In genomic region chr1:93029387-93029786, GRCm38 (mm10) we compare ENCODE assay signal across 37 mouse cellular contexts. TPM values are rescaled to one million over a fixed set of nuclear protein-coding genes. Genes with fewer than 3 reads are reported as not detected.
A peak's percentile ranks its signal among the peaks of the same experiment; 100 is the strongest.
DNase-seq lines count a peak whose midpoint lies in the region; ATAC-seq and TF ChIP-seq lines count a peak whose summit lies in the region.
"Had no signal": no experiment of that assay in that cellular context is flagged by ENCODE, and none has a peak within 500 bp of the region (broad histone marks: within the 10 kb centered on the region; RNA-seq: fewer than 3 reads in every experiment).

No protein-coding gene starts in this region.

- H3K79me2 ChIP-seq in liver, adult 2 months (ENCODE audit: control insufficient read depth, insufficient read depth, low read length): no peaks in the 10 kb centered on the region

- TF ChIP-seq CTCF in liver, adult 2 months (IDR thresholded peaks at IDR 0.05; ENCODE audit: low read depth, low read length): peak; percentile 80
- TF ChIP-seq CTCF in midbrain, postnatal 0 days (IDR thresholded peaks at IDR 0.05): peak; percentile 31; the same call in 1 of the 2 replicates
- TF ChIP-seq CTCF in brain, embryonic 14.5 days (IDR thresholded peaks at IDR 0.05; ENCODE audit: borderline replicate concordance, extremely low read depth, insufficient read depth, insufficient read length): peak; percentile 11; the same call in 1 of the 2 replicates

- DNase-seq in liver, adult 2 months (ENCODE audit: extremely low read depth, low read depth, low spot score): peak; percentile 100
- DNase-seq in midbrain, postnatal 0 days (ENCODE audit: low spot score): no peak
- no peak for DNase-seq in midbrain, embryonic 14.5 days
- no peak for DNase-seq in brain, embryonic 14.5 days (ENCODE audit: low read depth)
- DNase-seq in limb, embryonic 10.5 days (ENCODE audit: low spot score): no peak
- DNase-seq in heart, postnatal 14 days: no peak
- DNase-seq: adrenal gland, postnatal 14 days; cerebellum, adult 18-20 months; cerebellum, postnatal 10 days; gastrocnemius, postnatal 14 days; heart, adult 11 months; kidney, adult 18-20 months; kidney, postnatal 25 days; liver, embryonic 13.5 days; lung, embryonic 14.5 days; right cerebral cortex, postnatal 4 days; thymus, adult 2 months; thymus, postnatal 36 days had no signal

- H3K4me2 ChIP-seq in liver, embryonic 12.5 days: no peak overlapping the region
- no peak overlapping the region for H3K4me2 ChIP-seq in midbrain, postnatal 0 days (ENCODE audit: low read depth, low read length, poor library complexity, severe bottlenecking)
- H3K4me2 ChIP-seq in midbrain, embryonic 14.5 days (ENCODE audit: low read length): no peak overlapping the region
- H3K4me2 ChIP-seq: heart, embryonic 11.5 days; hindbrain, embryonic 14.5 days; kidney, embryonic 15.5 days; liver, embryonic 13.5 days; lung, embryonic 14.5 days; neural tube, embryonic 12.5 days had no signal

- WGBS in liver, adult 2 months: 32% methylated on average over 10 of the region's 10 CpGs
- 79% methylated on average over 10 of the region's 10 CpGs for WGBS in liver, embryonic 12.5 days (ENCODE audit: insufficient replicate concordance)
- WGBS in midbrain, postnatal 0 days: 94% methylated on average over 10 of the region's 10 CpGs
- 97% methylated on average over 10 of the region's 10 CpGs for WGBS in midbrain, embryonic 14.5 days
- WGBS in limb, embryonic 10.5 days: 91% methylated on average over 10 of the region's 10 CpGs

- intact Hi-C loops in heart, postnatal 14 days (cut with DNase I): no loop called here

- H3K36me3 ChIP-seq in liver, adult 2 months (ENCODE audit: control insufficient read depth, insufficient read depth, low read length): no peaks in the 10 kb centered on the region
- no peaks in the 10 kb centered on the region for H3K36me3 ChIP-seq in liver, embryonic 12.5 days
- H3K36me3 ChIP-seq in midbrain, postnatal 0 days (ENCODE audit: insufficient read depth, low read length): peaks cover 78% of the 10 kb centered on the region
- peaks cover 78% of the 10 kb centered on the region for H3K36me3 ChIP-seq in midbrain, embryonic 14.5 days (ENCODE audit: control insufficient read depth, insufficient read depth, low read length)
- no peaks in the 10 kb centered on the region for H3K36me3 ChIP-seq in limb, embryonic 10.5 days
- H3K36me3 ChIP-seq: G1E; kidney, embryonic 15.5 days; liver, embryonic 13.5 days had no signal

- no peak overlapping the region for H3K4me3 ChIP-seq in liver, adult 2 months (ENCODE audit: insufficient read depth, low read depth, low read length)
- H3K4me3 ChIP-seq in liver, embryonic 12.5 days: no peak overlapping the region
- H3K4me3 ChIP-seq in midbrain, postnatal 0 days (ENCODE audit: low read depth, low read length): no peak overlapping the region
- no peak overlapping the region for H3K4me3 ChIP-seq in midbrain, embryonic 14.5 days (replicated peaks; ENCODE audit: low read depth, low read length)
- H3K4me3 ChIP-seq in limb, embryonic 10.5 days: no peak overlapping the region
- H3K4me3 ChIP-seq: erythroblast, embryonic 14.5 days; kidney, embryonic 15.5 days; liver, embryonic 13.5 days; midbrain, embryonic 10.5 days; myocyte; neural tube, embryonic 12.5 days had no signal

- no peak overlapping the region for H3K9ac ChIP-seq in liver, adult 2 months (ENCODE audit: low read depth, low read length)
- H3K9ac ChIP-seq in liver, embryonic 12.5 days: no peak overlapping the region
- no peak overlapping the region for H3K9ac ChIP-seq in midbrain, postnatal 0 days (replicated peaks; ENCODE audit: low read length, poor library complexity, severe bottlenecking)
- H3K9ac ChIP-seq in midbrain, embryonic 14.5 days (replicated peaks; ENCODE audit: low read length): no peak overlapping the region
- H3K9ac ChIP-seq: hindbrain, embryonic 14.5 days; kidney, embryonic 15.5 days; liver, embryonic 13.5 days; lung, embryonic 14.5 days; neural tube, embryonic 12.5 days had no signal

- no peaks in the 10 kb centered on the region for H3K9me3 ChIP-seq in liver, embryonic 12.5 days (replicated peaks)
- no peaks in the 10 kb centered on the region for H3K9me3 ChIP-seq in midbrain, postnatal 0 days (ENCODE audit: low read length)
- no peaks in the 10 kb centered on the region for H3K9me3 ChIP-seq in midbrain, embryonic 14.5 days (ENCODE audit: control insufficient read depth, low read length)
- no peaks in the 10 kb centered on the region for H3K9me3 ChIP-seq in limb, embryonic 10.5 days (replicated peaks)
- H3K9me3 ChIP-seq: G1E; kidney, embryonic 15.5 days; liver, embryonic 13.5 days; midbrain, embryonic 10.5 days; neural tube, embryonic 12.5 days had no signal

- peaks cover 5% of the 10 kb centered on the region for H3K4me1 ChIP-seq in liver, adult 2 months (ENCODE audit: control insufficient read depth, insufficient read depth, low read length)
- peaks cover 29% of the 10 kb centered on the region for H3K4me1 ChIP-seq in liver, embryonic 12.5 days
- H3K4me1 ChIP-seq in midbrain, postnatal 0 days (ENCODE audit: insufficient read depth, low read length): no peaks in the 10 kb centered on the region
- H3K4me1 ChIP-seq in midbrain, embryonic 14.5 days (ENCODE audit: control insufficient read depth, insufficient read depth, low read length): no peaks in the 10 kb centered on the region
- peaks cover under 1% of the 10 kb centered on the region for H3K4me1 ChIP-seq in limb, embryonic 10.5 days
- H3K4me1 ChIP-seq: kidney, embryonic 15.5 days; midbrain, embryonic 10.5 days; neural tube, embryonic 12.5 days had no signal

- H3K27me3 ChIP-seq in liver, adult 2 months (ENCODE audit: control insufficient read depth, insufficient read depth, low read length): no peaks in the 10 kb centered on the region
- H3K27me3 ChIP-seq in liver, embryonic 12.5 days (replicated peaks): peaks cover 16% of the 10 kb centered on the region; the same call in 1 of the 2 replicates
- no peaks in the 10 kb centered on the region for H3K27me3 ChIP-seq in midbrain, postnatal 0 days (ENCODE audit: insufficient read depth, low read length)
- H3K27me3 ChIP-seq in midbrain, embryonic 14.5 days (ENCODE audit: control insufficient read depth, insufficient read depth, low read length): no peaks in the 10 kb centered on the region
- no peaks in the 10 kb centered on the region for H3K27me3 ChIP-seq in limb, embryonic 10.5 days (ENCODE audit: low read depth, poor library complexity, severe bottlenecking)
- H3K27me3 ChIP-seq: kidney, embryonic 15.5 days; neural tube, embryonic 12.5 days had no signal

- TF ChIP-seq POLR2A in liver, adult 2 months (IDR thresholded peaks at IDR 0.05; ENCODE audit: extremely low read depth, insufficient read depth, low read length): no peak
- TF ChIP-seq POLR2A in brain, embryonic 14.5 days (IDR thresholded peaks at IDR 0.05; ENCODE audit: borderline replicate concordance, extremely low read depth, insufficient read depth, insufficient read length, poor library complexity, severe bottlenecking): no peak

- no peak overlapping the region for H3K27ac ChIP-seq in liver, adult 2 months (replicated peaks; ENCODE audit: insufficient read depth, low read depth, low read length)
- H3K27ac ChIP-seq in liver, embryonic 12.5 days: no peak overlapping the region
- no peak overlapping the region for H3K27ac ChIP-seq in midbrain, postnatal 0 days (ENCODE audit: low read depth, low read length)
- no peak overlapping the region for H3K27ac ChIP-seq in midbrain, embryonic 14.5 days (replicated peaks; ENCODE audit: low read depth, low read length)
- no peak overlapping the region for H3K27ac ChIP-seq in limb, embryonic 10.5 days
- H3K27ac ChIP-seq: hindbrain, embryonic 14.5 days; kidney, embryonic 15.5 days; liver, embryonic 13.5 days; macrophage; midbrain, embryonic 10.5 days; neural tube, embryonic 12.5 days had no signal

- no peak for ATAC-seq in liver, embryonic 12.5 days
- ATAC-seq in midbrain, postnatal 0 days (ENCODE audit: low FRiP score): no peak
- ATAC-seq in midbrain, embryonic 14.5 days (ENCODE audit: low FRiP score, low TSS enrichment): no peak
- ATAC-seq: midbrain, embryonic 16.5 days had no signal

RNA-seq across cellular contexts. Expression of gene Aqp12, which starts 23.3 kb away (rescaled TPM):
- total RNA-seq in liver, adult 2 months (2014; rRNA removed): 0.20 and 0.37 TPM in 2 replicates
- not detected in 2 replicates for polyA plus RNA-seq in liver, adult 2 months (2012; rRNA removed)
- not detected in 2 replicates for polyA plus RNA-seq in liver, embryonic 12.5 days (2016; fragmentation: Nextera tagmentation; extraction: Ambion mirVana)
- total RNA-seq in midbrain, postnatal 0 days (2014; rRNA removed): not detected in 2 replicates
- polyA plus RNA-seq in midbrain, postnatal 0 days (2015; fragmentation: Nextera tagmentation; extraction: Ambion mirVana): not detected in 2 replicates
- polyA plus RNA-seq in midbrain, embryonic 14.5 days (2014; fragmentation: Nextera tagmentation; extraction: Ambion mirVana): not detected in 2 replicates
- not detected in 2 replicates for polyA plus RNA-seq in brain, embryonic 14.5 days (2012; rRNA removed)
- polyA plus RNA-seq in limb, embryonic 10.5 days (2016; fragmentation: Nextera tagmentation; extraction: Ambion mirVana): not detected in 2 replicates
- total RNA-seq in heart, postnatal 14 days (2021): not detected
- total RNA-seq: adrenal gland, postnatal 14 days; G1E; gastrocnemius, postnatal 14 days; hematopoietic stem cell, adult 5-6 weeks; layer of hippocampus, adult 18-20 months; layer of hippocampus, postnatal 25 days had no signal
- polyA plus RNA-seq: cortical plate, adult 2 months; embryonic facial prominence, embryonic 14.5 days; erythroblast, embryonic 14.5 days; forebrain, embryonic 11.5 days; G1E; heart, embryonic 11.5 days; heart, embryonic 16.5 days; hindbrain, embryonic 14.5 days; kidney, embryonic 15.5 days; limb, embryonic 11.5 days; liver, embryonic 13.5 days; lung, embryonic 14.5 days; macrophage; midbrain, embryonic 10.5 days; midbrain, embryonic 16.5 days; myocyte; neural tube, embryonic 12.5 days had no signal

Comparison
In these comparisons a context has a peak if more than half of its experiments do, and no peak if none do; other contexts are left out.
1. CTCF ChIP-seq: peak in every context shown above with its lines; median percentile 80 in liver, adult 2 months; 31 in midbrain, postnatal 0 days; 11 in brain, embryonic 14.5 days.